Mouse (Mus musculus) cerebellum, adult 8-10 months (tissue): ENCODE data around the gene Cfap43.
"Not testable (repeated sequence)": the region's sequence is repeated elsewhere in the genome, so short reads cannot be mapped to it uniquely, and the experiment has no call there.

ENCODE experiments used
- DNase-seq: peaks from one replicate; pipeline ENCODE4 v3.0.0; 2022

Gene Cfap43

DNA sequence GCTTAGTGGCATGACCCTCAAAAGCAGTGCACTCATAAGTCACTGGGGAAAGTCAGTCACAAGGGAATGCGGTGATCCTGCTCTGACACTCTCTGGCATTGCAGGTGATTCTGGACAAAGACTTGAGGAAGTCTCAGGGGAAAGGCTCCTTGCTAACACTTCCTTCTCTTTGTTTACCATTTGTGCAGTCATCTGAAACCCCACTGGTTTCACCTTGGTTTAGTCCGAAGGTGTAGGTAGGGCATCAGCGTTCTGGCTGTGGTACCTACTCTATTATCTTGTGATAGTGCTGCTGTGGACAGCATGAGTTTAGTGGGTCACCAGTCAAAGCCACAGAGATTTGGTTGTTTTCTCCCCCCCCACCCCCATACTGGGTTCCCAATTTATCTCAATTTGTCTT, 69.4 kb downstream of the Cfap43 start:
- no peak for DNase-seq

DNA sequence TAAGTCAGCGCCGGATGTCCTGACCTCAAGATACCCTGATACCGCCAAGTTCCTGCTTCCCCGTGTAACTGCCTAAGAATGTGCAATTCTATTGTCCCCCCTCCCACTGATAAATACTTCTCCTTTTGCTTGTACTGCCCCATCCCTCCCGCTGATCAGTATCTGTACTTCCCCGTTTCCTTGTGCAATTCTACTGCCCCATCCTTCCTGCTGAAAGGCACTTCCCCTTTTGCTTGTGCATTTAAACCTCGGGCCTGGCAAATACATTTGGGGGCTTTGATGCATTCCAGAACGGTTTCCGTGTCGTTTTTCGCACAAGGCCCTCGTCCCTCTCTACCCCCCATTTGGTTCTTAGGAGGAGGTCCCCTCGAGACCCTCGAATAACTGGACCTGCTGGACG, 77.9 kb downstream of the Cfap43 start:
- DNase-seq = not testable (repeated sequence)

DNA sequence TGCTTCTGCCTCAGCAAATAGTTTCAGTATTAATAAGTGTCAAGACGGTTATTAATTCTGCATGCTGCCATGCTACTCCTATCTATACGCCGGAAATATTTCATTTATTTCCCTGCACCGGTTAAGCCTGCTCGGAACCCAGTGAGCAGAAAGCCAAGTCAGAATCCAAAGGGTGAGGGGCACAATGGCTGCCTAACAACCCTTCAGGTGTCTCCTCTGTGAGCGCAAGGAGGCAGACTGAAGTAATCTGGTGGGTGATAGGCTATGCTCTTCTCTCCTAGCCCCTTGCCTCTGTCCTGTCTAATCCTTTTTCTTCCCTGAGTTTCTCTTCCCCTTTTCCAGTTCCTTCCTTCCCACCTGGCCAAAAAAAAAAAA, 81.6 kb downstream of the Cfap43 start:
- no peak for DNase-seq

DNA sequence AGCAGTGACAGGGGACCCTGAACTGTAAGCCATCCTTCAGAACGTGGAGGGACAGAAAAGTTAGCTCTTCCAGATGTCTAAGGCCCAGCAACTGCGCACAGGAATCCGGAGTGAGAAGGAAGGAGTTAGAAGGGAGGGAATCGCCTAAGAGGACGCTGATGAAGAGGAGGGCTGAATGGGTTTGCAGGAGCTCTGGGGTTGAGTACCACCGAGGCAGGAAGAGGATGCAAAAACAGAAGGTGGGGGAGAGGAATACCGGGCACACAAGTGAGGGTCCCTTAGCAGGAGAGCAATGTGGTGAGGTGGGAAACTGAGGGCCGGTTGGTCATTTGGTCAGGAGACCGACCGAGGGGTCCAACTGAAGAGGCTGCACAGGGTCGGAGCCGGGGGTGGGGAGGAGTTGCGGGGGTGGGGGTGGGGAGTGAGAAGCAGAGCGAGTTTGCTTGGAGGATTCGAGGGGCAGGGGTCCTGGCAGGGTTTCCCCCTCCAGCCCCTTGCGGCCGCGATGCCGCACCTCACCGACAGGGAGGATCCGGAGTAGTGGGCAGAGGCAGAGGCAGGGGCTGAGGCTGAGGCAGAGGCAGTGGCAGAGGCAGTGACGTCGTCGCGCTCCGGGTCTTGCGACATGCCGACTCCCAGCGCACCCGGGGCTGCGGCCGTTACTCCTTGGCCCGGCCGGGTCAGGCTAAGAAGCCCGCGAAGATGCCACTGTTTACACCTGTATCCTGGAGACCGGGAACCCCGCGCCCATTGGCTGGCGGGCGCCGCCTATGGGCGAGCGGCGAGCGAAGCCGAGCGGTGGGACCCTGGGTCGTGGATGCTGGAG, 82.2 kb downstream of the Cfap43 start:
- DNase-seq = peak; percentile 22

DNA sequence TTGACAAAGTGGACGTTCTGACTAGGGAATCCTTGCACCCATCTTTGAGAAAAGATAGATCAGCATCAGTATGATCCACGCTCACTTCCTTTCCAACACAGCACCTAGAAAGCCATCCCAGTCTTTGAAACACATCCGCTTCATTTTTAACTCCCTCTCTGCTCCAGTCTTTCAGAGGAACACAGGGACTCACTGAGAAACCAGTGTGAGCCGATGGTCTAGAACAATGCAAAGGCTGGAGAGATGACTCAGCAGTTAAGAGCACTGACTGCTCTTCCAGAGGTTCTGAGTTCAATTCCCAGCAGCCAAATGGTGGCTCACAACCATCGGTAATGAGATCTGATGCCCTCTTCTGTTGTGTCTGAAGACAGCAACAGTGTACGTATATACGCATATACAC, 83.3 kb downstream of the Cfap43 start:
- DNase-seq = no peak

DNA sequence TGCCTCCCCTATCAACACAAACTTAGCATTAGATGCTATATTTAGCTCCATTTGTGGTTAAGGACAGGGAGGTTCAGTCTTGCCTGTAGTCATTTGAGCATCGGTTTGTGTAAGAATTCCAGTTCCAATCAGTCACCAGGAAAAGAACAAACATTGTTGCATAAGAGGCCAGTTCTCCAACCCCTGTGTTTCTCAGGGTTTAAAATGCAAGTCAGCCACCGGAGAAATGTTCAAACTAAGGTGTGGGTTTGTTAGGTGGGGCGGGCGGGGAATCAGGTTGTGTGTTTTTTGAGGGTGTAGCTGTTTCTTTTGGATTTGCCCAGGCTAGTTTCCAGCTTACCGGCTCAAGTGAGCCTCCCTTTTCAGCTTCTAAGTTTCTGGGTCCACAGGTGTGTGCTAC, 84.5 kb downstream of the Cfap43 start:
- no peak for DNase-seq

DNA sequence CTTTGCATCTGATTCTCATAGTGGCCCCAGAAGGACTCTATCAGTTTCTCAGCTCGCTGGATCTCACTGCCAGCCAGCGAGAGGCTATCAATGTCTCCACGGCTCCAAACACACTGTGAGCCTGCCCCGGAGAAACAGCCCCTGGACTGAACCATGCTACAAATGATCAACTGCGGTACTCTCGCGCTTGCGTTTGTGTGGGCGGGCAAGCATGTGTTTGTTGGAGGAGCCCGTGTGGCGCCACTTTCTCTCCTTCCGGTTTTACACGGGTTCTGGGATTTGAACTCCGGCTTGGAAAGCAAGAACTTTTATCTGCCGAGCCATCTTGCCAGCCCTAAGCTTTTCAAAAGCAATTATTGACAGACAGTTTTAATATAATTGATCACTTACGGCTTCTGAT, 86.8 kb downstream of the Cfap43 start:
- no peak for DNase-seq

DNA sequence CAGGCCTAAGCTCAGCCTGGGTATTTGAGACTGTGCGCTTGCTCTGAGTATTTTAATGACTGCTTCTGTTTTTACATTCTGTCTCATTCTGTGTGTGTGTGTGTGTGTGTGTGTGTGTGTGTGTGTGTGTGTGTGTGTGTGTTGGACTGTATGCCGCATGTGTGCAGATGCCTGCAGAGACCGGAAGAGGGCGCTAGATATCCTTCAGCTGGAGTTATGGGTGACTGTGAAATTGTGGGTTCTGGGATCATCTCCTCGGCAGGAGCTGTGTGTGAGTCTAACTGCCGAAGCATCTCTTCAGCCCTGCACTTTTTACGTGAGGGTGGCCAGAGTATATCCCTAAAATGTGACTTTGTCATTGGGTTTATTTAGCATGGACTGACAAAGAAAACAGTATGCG, 88.0 kb downstream of the Cfap43 start:
- DNase-seq = no peak

DNA sequence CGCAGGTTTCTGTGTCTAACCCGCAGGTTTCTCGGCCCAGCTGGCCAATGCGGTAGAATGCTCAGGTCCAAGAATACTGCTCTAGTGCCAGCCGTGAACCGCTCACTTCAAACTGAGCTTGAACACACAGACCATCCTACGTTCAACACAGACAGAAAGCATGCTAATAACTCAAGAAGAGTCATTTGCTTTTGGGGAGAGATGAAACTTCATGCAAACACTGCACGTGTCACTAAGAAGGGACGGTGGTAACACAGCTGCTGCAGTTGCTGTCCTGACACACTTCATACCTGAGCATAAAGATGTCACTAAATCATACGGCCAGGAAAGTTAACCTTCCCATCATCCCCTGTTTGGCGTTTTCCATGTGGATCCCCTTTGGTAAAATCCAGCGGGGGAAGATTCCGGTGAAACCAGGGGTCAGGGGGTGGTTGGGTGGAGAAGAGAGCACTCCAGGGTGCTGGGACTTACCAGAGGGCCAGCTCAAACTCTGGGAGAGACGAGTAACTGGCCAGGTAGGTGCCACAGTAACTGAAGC, 89.1 kb downstream of the Cfap43 start:
- DNase-seq = no peak

DNA sequence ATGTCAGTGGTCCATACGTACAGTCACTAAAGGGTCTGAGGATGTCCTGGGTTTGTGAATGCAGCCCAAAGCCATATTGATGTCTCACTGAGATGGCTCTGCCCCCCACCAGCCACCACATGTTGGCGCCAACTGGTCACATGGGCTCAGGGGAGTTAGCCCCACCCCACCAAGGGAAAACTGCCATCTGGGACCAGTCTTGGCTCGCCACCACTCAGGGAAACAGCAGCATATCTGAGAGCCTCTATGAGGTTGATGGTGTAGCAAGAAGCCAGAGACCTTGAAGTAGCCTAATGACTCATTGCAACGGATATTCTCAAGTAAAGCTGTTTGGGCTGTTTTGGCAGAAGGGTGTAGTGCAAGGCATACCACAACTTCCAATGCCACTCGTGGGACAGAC, 95.1 kb downstream of the Cfap43 start:
- DNase-seq = no peak

DNA sequence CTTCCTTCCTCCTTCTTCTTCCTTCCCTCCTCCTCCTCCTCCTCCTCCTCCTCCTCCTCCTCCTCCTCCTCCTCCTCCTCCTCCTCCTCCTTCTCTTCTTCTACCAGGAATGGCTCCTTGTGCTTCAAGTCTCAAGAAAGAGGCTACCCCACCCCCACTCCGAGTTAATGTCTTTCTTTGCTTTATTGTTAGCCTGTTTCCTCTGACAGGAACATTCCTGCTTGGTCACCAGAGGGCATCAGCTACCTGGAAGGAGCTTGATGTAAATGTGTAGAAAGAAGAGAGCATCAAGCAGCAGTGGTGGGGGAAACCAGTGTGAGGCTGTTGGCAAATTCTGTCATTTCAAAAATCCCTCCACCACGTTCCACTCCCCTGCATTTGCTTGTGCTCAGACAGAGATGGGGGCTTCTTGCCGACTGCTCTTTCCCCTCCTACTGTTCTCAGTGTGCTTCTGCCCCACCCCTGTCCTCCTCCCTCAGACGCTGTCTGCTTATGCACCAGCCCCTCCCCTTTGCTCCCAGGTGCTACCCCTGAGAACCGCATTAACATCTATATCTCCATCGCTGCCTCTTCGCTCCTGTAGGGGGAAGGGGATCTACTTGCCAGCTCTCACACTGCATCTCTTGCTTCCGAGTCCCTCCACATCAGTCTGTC, 96.8 kb downstream of the Cfap43 start:
- DNase-seq = no peak

DNA sequence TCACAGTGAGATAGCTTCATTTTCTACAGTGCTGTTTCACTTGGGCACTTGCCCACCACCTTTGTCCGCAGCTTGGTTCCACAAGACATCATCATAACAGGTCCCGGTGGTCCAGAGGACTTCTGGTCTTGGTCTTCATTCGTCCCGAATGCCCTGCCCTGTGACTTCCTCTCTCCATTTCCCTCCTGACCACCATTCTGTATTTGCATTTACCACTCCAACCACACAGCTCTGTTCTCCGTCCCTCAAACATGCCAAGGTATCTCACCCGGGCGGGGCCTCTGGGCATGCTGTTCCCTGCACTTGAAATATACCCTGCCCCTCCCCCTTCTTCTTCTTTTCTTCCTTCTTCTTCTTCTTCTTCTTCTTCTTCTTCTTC, 97.6 kb downstream of the Cfap43 start:
- DNase-seq = no peak

DNA sequence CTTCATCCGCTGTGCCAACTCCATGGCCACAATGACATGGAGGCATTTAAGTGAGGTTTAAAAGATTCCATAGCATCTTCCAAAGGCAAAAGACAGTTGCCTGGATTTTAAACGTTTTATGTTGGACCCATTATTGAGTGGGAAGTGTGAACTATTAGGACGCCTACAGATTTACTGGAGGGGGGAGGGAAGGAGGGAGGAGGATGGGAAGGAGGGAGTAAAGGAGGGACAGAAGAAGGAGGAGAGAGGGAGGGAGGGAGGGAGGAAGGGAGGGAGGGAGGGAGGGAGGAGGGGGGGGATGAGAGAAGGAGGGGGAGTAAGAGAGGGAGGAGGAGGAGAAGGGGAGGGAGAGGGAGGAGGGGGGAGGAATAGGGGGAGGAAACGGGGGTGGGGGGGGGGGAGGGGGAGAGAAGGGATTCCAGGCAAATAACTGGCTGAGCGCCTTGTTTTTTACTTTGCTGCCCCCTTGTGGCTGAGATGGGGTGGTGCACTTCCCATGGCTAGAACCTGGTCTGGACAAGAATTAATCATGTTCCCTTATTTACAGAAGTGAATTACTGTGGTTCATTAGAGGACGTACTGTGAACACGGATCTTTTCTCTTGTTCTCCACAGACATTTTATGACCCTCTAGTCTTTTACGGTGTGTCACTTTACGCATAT, 98.1 kb downstream of the Cfap43 start:
- DNase-seq = peak; percentile 70

DNA sequence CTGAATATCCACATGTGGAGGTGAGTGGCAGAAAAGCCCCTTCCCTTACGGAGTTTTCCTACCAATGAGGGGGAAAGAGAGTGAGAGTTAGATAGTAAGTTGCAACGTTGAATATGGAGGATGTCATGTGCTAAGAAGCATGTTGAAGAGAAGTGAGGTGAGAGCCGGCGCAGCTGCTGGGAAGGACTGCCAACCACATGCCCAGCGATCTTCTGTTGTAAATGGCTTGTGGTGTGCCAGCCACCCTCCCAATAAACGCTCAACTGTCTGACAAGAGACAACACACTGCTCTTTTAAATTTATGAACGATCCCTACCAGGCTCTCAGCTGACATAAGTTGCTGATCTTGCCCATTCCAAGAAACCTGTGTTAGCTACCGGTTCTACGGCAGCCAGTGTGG, 101.4 kb downstream of the Cfap43 start:
- DNase-seq = no peak

DNA sequence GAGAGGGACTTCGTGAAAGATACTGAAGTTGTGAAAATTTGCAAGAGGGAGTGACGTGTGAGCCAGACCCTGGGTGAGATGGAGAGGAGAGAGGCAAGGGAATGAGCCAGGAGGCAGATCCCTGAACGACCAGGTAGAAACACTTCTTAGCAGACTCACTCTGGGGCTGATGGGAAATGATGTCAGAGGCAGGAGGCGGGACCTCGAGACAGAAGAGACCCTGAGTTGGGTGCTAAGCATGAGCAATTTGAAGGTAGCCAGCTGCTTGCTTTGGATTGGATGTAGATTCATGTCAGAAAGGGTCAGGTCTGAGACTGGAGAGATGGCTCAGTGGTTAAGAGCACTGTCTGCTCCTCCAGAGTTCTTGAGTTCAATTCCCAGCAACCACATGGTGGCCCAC, 104.4 kb downstream of the Cfap43 start:
- DNase-seq = no peak

DNA sequence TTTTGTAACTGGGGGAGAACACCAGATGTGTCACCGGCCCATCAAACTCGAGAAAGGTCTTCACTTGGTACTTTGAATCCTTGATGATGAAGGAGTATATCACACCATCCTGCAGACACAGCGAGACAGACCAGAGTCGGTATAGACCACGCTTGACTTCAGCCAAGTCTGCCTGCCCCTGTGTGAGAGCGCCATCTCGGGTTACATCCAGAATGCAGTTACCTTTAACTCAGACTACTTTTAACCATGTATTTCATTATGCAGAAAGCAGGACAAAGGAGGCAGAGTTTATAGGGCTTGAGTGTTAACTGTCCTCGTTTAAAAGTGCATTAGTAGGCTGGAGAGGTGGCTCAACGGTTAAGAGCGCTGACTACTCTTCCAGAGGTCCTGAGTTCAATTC, 107.0 kb downstream of the Cfap43 start:
- DNase-seq = no peak

DNA sequence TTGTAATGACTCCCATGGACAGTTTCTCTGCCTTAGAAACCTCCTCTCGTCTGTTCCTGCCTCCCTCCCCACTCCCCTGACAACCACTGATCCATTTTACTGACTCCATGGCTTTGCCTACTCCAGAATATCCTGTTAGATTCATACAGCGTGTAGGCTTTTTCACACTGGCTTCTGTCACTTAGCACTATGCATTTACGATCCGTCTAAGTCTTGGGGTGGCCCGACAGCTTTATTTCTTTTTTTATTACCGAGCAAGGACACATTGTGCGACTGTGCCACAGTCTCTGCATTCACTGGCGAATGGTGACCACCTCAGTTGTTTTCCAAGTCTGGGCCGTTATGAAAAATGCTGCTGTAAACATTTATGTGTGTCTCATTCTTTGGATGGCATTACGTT, 120.5 kb downstream of the Cfap43 start:
- no peak for DNase-seq

DNA sequence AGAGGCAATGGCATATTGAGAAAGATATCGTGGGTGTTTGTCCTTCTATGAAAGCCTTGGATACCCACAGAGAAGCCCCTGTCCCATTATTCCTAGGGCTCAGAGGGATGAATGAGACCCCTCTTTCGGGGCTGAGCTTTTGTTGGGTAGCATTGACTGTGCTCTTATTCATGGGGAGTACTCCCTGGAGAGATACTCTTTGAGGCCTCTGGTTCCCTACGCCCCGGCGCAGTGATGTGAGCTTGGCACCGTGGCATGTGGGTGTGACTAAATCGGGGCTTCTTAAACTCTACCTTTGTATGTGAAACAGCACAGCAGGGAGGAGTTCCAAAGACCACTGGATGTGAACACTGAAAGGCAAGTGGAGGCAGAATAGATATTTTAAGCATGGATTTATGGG, 122.4 kb downstream of the Cfap43 start:
- DNase-seq = no peak

DNA sequence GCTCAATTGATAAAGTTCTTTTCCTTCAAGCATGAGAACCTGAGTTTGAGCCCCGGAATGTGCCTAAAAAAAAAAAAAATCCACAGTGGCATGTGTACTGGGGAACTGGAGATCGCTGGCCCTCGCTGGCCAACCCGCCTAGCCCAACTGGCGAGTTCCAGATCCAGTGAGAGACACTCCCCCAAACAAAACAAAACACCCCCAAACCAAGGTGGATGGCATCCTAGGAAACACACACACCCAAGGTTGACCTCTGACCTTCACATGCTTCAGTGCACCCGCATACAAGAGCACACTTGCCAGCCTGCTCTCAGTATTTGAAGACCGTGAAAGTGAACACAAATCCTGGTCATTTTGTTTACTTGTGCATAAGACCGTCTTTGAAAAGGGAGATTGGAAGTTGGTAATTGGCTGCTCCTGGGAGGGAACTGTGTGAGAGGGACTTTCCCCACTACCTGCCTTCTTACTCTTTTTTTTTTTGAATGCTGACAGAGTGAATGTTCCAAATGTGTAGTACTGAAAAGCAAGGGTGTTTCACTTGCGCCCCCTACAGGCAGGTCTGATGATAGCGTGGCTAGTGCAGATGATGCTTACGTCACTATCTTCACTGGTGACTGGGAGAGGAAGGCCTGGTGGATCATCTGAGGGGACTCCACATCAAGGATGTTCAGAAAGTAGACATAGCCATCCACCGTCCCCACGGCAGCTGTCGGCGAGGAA, 123.9 kb downstream of the Cfap43 start:
- peak; percentile 40 for DNase-seq

DNA sequence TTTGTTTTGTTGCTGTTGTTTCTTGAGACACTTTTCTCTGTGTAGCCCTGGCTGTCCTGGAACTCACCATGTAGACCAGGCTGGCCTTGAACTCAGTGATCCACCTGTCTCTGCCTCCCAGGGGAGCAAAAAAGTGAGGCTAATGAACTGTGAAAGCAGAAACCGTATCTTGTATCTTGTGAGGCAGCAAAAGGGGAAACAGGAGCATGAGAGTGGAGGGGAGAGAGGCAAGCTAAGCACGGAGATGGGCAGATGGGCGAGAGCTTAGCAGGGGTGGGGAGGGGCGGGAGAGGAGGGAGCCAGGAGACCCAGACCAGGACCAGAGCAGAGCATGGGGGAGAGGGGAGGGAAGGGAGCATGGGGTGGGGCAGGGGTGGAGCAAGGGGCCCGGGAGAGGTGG, 124.8 kb downstream of the Cfap43 start:
- DNase-seq = no peak

DNA sequence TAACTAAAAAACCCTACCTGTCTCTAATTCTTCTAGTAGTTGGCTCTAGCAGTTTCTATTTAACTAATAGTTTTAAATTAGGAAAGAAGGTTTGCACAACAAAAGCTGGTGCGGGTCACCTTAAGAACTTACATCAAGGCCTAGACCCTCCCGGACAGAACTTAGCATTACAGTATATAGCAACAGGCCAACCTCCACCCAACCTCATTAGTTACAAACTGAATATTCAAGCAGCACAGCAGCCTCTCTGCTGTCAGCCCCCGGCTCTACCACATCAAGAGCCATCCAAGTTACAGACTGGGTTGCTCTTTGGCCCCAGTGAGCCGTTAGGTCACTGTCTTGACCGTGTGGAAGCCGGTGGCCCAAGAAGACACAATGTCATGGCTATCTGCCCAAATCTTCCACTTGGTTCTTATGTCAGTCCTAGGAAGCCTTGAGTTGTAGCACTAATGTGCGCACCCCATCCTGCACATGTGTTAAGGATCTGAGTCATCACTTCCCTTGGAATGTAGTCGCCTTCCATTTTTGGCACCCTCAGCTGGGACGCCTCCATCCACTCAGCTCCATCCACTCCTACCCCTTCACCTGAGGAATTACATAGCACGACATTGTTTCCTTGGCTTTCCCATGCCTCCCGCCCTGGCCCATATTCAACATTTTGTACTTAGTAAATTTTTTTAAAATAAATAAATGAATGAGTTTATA, 128.6 kb downstream of the Cfap43 start:
- no peak for DNase-seq

DNA sequence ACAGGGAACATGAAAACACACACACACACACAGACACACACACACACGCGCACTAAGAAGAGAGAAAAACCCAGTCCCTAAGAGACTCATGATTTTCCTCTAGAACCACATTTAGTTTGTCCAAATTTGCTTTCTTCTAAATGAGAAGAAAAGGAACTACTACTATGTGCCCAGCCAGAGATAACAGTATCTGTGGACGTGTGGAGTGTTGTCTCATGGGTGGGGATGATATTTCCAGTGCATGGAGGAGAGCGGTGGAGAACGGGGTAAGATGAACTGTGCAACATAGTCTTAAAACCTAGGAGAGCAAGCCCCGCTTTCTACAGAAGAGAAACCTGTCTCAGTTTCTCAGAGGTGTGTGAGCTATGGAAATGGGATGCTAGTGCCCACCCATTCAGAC, 135.2 kb downstream of the Cfap43 start:
- DNase-seq = no peak

DNA sequence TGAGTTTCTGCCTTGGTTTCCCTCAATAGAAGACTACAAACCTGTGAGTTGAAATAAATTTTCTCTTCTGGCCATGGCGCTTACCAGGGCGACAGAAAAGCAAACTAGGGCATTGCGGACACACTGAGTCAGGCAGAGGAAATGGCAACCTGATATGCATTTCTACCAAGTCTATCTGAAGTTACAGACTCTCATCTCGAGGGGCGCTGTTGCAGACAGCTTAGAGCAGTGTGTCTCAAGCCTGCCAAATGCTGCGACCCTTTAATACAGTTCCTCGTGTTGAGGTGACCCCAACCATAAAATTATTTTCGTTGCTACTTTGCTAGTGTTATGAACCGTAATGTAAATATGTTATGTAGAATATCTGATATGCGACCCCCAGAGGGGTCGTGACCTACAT, 138.1 kb downstream of the Cfap43 start:
- no peak for DNase-seq
